Mouse (Mus musculus) adrenal gland (tissue): ENCODE measurements around the gene Rnf144a.

ENCODE experiments used
- intact Hi-C: fragments of 180-260 bp; cut with DNase I; formaldehyde crosslinking; loops from one replicate; pipeline ENCODE4 v1.15.1; 2025

Gene Rnf144a

GRCm38 (mm10) chr12:26376541-26377323, 38.3 kb downstream of the Rnf144a start:
- intact Hi-C loops = no loop called here

GRCm38 (mm10) chr12:26373721-26374120, 41.3 kb downstream of the Rnf144a start:
- intact Hi-C loops = no loop called here

DNA sequence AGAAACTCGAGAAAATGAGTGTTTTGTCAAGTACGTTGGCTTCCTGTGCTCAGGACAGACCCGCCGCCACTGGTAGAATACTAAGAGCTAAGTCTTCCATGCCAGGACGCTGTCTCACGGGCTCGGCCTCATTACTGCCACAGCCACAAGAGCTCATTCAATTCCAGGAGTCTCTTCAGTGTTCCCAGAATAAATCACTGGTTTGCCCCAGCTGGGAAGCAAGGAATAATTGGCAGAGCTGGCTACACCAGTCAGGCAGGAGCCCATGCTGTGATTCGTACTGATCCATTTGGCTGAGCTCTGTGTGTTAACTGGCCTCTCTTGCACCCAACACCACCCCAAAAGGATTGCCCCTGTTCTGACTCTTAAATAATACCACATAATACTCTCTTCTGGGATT, 45.0 kb downstream of the Rnf144a start:
- intact Hi-C loops = no loop called here

DNA sequence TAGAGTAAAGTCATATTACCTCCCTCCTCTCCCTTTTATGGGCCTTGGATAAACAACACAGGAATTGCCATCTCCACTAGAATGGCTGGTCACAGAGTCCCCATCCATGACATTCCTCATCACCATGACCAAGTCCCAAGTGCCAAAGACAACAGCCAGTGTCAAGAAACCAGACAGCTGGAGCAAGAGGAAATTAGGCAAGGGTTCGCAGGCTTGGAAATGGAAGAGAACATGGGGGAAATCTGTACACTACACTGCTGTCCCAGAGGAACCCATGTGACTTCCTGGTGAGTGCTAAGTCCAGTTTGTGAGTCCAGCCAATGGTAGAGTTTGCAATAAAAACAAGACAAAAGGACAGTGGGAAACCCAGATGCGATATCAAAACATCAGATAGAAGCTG, 47.7 kb downstream of the Rnf144a start:
- intact Hi-C loops = no loop called here

GRCm38 (mm10) chr12:26366372-26366771, 48.7 kb downstream of the Rnf144a start:
- intact Hi-C loops = no loop called here

- intact Hi-C loops = no loop called here
These were observed 49.3 kb downstream of the Rnf144a start for GRCm38 (mm10) chr12:26365531-26366315.

- intact Hi-C loops = no loop called here
These were observed 50.2 kb downstream of the Rnf144a start for GRCm38 (mm10) chr12:26364822-26365221.

DNA sequence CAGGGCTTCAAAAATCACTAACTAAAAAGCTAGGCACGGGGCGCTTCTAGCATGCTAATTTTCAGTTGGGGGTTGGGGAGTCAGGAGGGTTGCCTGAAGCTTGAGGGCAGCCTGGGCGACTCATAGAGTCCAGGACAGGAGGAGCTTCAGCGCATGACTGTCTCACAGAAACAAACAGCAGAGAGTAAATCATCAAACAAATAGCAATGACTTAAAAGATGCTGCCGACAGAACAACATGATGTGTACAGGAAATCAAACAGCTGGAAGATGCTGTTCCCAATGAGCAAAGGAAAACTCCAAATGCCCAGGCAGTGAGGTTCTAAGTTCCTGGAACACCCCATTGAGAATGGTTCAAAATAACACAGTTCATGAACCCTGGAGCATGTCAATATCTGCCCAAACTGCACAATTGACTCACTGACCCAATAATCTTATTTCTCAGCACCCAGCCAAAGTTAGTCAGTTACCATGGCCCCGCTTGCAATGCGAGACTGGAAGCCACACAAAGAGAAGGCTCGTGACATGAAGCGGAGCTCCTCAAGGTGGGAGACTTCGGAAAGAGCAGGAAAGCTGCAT, 54.0 kb downstream of the Rnf144a start:
- intact Hi-C loops = no loop called here

DNA sequence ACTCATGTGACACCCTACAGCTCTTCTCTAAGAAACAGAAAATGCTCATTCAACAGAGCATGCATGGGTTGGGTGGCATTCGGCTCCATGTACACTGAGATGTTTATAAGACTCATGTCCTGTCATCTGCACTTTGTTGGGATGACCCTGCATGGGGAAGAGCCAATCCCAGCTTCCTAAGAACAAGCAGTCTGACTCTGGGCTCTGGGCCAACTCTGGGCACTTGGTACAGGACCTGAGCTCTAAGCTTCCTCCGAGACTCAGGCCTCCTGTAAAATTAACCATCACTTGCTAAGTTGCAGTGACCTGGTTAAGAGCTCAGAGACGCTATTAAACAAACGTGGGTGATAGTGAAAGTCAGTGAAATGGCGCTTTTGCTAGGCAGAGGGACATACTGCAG, 55.2 kb downstream of the Rnf144a start:
- intact Hi-C loops = loop anchor here (5.0 kb wide), 1 partner anchor 52 kb away; no protein-coding TSS in a partner anchor

DNA sequence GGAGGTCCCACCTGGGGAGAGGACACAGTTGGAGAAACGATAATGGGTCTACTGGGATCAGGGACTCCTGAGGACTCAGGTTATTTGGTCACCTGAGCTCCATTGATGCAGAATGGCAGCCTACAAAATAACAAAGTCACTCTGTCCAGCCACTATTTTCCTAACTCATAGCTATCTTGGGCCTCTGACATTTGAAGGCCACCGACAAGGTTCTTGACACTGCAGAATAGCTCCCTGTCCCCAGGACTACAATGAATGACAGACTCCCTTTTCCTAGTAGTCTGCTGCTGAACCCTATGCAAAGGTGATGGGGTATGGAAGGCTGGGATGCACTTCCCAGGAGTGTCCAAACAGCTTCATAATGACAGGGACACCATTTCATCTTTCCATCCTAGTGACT, 55.8 kb downstream of the Rnf144a start:
- intact Hi-C loops = loop anchor here (5.0 kb wide), 1 partner anchor 53 kb away; no protein-coding TSS in a partner anchor

- intact Hi-C loops = loop anchor here (5.0 kb wide), 1 partner anchor 55 kb away; no protein-coding TSS in a partner anchor
These were observed 57.8 kb downstream of the Rnf144a start for GRCm38 (mm10) chr12:26357246-26357645.

- intact Hi-C loops = loop anchor here (5.0 kb wide), 1 partner anchor 56 kb away; no protein-coding TSS in a partner anchor
These were observed 58.9 kb downstream of the Rnf144a start for GRCm38 (mm10) chr12:26356191-26356590.

DNA sequence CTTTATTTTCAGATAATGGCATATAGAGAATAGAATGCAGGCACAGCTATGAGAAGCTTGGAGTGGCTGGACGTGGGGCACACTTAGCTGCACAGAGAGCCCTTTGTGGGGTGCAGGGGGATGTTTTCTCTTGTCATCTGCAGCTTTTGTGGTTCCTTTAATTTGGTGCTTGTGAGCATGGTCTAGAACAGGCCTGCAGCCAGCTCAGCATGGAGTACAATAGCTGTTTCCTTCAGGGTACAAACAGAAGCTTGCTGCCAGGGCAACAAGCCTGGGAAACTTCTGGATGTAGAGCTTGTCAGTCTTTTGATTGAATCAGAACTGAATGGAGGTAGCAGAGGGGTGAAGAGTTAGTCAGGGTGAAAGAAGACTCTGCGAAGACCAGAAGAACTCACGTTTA, 63.7 kb downstream of the Rnf144a start:
- intact Hi-C loops = no loop called here

- intact Hi-C loops = no loop called here
These were observed 70.6 kb downstream of the Rnf144a start for GRCm38 (mm10) chr12:26344408-26344807.

DNA sequence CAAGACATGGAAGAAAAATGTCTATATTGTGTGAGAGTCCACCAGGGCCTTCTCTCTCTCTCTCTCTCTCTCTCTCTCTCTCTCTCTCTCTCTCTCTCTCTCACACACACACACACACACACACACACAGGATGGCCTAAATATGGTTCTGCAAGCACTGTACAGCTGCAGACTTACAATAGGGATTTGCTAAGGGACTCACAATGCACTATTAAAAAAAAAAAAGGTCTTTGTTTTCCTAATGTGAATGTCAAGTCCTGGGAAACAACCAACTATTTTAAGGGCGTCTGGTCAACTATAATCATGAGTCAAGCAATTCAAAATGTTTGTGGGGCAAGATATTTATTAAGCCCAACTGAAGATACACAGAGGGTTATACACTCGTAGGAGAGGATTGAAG, 71.9 kb downstream of the Rnf144a start:
- intact Hi-C loops = no loop called here

GRCm38 (mm10) chr12:26342663-26343062, 72.4 kb downstream of the Rnf144a start:
- intact Hi-C loops = no loop called here

DNA sequence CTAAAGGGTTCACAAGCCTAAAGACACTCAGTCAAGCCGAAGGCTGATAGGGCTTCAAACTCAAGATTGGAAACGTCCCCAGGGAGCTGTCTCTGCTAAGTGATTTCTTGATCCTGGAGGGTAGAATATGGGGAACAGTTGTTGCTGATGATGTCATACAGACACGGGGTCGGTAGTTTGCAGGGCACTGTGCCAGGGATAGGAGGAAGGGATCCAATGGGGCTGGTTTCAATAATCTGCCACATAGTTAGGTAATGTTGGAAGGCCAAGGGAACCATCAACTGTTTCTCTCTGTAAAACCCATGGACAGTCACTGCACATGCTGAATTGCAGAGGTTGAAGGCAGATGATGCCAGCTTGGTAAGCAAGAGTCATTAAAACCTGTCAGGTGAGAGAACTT, 73.0 kb downstream of the Rnf144a start:
- intact Hi-C loops = no loop called here

GRCm38 (mm10) chr12:26340621-26341020, 74.4 kb downstream of the Rnf144a start:
- intact Hi-C loops = no loop called here

GRCm38 (mm10) chr12:26339886-26340285, 75.2 kb downstream of the Rnf144a start:
- intact Hi-C loops = no loop called here

DNA sequence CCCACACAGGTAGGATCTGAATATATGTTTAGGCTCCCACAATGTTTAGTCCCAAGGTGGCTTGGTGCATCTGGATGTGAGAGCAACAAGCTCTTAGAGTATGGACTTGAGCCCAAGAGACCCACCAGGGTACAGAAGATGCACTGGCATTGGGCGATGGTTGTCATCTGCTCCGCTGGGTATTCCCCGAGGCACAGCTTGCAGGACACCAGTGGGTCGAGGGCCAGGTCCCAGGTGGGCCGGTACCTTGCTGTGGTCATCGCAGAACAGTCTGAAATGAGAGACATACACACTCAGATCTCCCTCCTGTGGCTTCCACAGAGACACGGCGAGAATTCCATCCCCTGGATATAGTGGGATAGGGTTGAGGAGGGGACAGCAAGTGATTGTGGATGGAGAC, 75.9 kb downstream of the Rnf144a start:
- intact Hi-C loops = no loop called here

- intact Hi-C loops = no loop called here
These were observed 81.4 kb downstream of the Rnf144a start for GRCm38 (mm10) chr12:26333678-26334077.

DNA sequence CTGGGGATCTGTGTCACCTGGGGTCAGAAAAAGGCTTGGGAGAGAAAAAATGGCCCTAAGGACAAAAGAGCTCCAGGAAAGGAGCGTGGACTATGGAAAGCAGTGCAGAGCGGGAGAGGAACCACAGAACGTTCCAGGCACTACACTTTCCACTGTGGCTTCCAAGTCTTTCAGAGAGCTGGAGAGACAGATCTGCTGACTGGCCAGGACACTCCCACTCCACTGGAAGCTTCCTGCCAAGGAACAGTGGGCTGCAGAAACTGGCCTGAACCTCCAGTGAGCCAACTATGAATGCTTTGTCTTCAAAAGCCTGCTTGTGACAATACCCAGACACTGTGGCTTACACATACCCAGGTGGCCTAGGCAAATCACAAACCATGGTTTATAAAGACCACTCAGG, 84.0 kb downstream of the Rnf144a start:
- intact Hi-C loops = no loop called here
